Mouse (Mus musculus) cerebral cortex, adult 2 months (tissue): ENCODE data around the gene Gm10392.

Experiments
- WGBS: fragments of 180-500 bp; shearing (Covaris S2); methylation state at CpG from one replicate; pipeline ENCODE4 v1.1.7; 2018; 5-methylcytosine and 5-hydroxymethylcytosine counted together

Gm10392 gene

GRCm38 (mm10) chr11:77519043-77519442 is at the start of gene Gm10392:
Gm10392 (minus strand) TSS chr11:77519198.
- 53% methylated on average over 5 of the region's 5 CpGs for whole genome bisulfite sequencing

GRCm38 (mm10) chr11:77545261-77545660 is 26.3 kb upstream of the Gm10392 start:
- WGBS: 82% methylated on average over 7 of the region's 7 CpGs

GRCm38 (mm10) chr11:77532202-77532846 is 13.3 kb upstream of the Gm10392 start:
- WGBS: 79% methylated on average over 4 of the region's 4 CpGs

GRCm38 (mm10) chr11:77530862-77531261 is 11.9 kb upstream of the Gm10392 start:
- WGBS: 94% methylated on average over 2 of the region's 2 CpGs

- 92% methylated on average over 3 of the region's 3 CpGs for WGBS
These were observed 10.6 kb upstream of the Gm10392 start for GRCm38 (mm10) chr11:77529644-77530043.

- 92% methylated on average over 3 of the region's 3 CpGs for WGBS
These were observed 9.4 kb upstream of the Gm10392 start for GRCm38 (mm10) chr11:77528420-77528819.

- WGBS: 82% methylated on average over 3 of the region's 3 CpGs
These were observed 6.9 kb upstream of the Gm10392 start for GRCm38 (mm10) chr11:77525804-77526486.

GRCm38 (mm10) chr11:77520601-77521529 is 1.9 kb upstream of the Gm10392 start:
- 53% methylated on average over 5 of the region's 5 CpGs for WGBS

GRCm38 (mm10) chr11:77518051-77518798 is 773 bp downstream of the Gm10392 start:
- WGBS: 85% methylated on average over 27 of the region's 27 CpGs

GRCm38 (mm10) chr11:77516553-77517425 is 2.2 kb downstream of the Gm10392 start:
- 89% methylated on average over 5 of the region's 5 CpGs for WGBS

GRCm38 (mm10) chr11:77515637-77516552 is 3.1 kb downstream of the Gm10392 start, which contains the start of gene Trp53i13:
Trp53i13 (minus strand) TSS chr11:77515980.
- 27% methylated on average over 39 of the region's 39 CpGs for WGBS

GRCm38 (mm10) chr11:77514832-77515636 is 4.0 kb downstream of the Gm10392 start, which contains the start of gene Abhd15:
Abhd15 (plus strand) TSS chr11:77515121.
- 1% methylated on average over 71 of the region's 72 CpGs for WGBS

GRCm38 (mm10) chr11:77514281-77514831 is 4.6 kb downstream of the Gm10392 start:
- 28% methylated on average over 19 of the region's 19 CpGs for WGBS

- WGBS: 32% methylated on average over 10 of the region's 10 CpGs
These were observed 5.2 kb downstream of the Gm10392 start for GRCm38 (mm10) chr11:77513811-77514170.

- 2% methylated on average over 61 of the region's 84 CpGs for WGBS
These were observed 5.8 kb downstream of the Gm10392 start for GRCm38 (mm10) chr11:77512891-77513810.

GRCm38 (mm10) chr11:77511336-77511735 is 7.7 kb downstream of the Gm10392 start:
- WGBS: 86% methylated on average over 5 of the region's 5 CpGs
